Mouse (Mus musculus) embryo, embryonic 10 days (tissue): ENCODE measurements around the gene Zfp426.

Experiments
- DNase-seq: peaks from one replicate; pipeline ENCODE4 v3.0.0-alpha.2; 2015; ENCODE audit warnings: low spot score

Gene Zfp426

DNA sequence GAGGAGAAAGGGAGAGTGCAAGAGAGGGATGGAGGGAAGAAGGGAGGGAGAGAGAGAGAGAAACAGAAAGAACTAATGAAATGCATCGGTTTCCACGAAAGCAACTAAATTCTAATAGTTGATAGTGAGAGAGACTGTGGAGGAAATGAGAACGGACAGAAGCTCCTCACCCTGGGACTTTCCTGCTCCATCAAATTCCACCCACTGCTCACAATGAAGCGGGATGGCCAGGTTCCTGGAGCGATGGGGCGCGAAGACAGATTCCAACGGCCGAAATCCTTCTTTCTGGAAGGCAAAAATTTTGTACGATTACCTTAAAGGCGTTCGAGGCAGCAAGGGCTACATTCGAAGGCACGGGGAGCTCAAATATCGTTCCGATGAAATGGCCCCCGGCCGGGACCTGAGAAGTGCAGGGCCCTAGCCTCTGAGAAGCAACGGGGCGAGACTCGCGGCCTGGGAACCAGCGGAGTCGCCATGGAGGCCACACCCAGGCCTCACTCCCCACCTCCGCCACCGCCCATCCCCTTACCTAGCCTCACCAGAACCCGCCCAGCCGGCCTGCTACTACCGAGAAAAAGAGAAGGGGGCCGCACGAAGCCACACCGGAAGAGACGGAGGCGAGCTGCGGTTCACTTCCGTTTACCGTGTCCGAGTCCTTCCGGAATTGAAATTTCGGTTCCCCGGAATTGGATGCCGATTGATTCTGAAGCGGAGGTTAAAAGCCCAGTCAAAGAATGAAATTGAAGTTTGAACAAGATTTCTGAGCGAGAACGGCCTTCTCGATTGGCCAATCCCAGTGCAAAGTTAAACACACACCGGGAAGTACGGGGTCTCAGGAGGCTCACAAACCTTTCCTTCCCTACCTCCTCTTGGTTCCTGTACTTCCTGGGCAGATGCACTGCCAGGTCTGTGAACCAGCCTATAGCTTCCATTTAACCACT, 32.9 kb downstream of the Zfp426 start, which contains the start of gene Zfp26:
Gene Zfp26 (minus strand): TSS at position 786 of the 941 bp plus-strand sequence.
- peak; percentile 83 for DNase-seq

DNA sequence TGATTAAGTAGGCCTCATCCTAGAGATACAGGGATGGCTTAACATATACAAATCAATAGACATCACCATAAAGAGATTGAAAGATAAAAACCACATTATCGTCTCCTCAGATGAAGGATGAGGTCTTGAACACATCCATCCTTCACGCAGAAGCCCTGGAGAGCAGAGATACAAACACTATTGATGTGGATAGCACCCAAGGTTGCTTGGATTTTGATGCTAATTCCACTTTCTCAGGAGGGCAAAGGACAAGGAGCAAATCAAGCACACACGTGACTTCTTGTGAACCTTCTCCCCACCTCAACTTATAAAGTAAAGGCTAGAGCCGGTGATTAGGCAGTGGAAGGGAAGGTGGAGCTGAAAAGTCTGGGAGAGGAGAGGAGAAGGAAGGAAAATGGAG, 38.9 kb downstream of the Zfp426 start:
- no peak for DNase-seq

DNA sequence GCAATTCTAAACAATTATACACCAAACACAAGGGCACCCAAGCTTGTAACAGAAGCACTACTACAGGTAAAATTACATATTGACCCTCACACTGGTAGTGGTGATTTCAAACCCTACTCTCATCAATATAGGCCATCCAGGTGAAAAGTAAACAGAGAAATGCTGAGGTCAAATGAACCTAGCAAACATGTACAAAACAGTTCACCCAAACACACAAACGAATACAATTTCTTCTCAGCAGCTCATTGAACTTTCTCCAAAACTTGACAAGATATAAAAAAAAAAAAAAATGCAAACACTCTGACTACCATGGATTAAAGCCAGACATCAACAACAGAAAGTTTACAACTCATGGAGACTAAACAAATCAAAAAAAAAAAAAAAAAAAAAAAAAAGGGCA, 41.1 kb downstream of the Zfp426 start:
- no peak for DNase-seq

DNA sequence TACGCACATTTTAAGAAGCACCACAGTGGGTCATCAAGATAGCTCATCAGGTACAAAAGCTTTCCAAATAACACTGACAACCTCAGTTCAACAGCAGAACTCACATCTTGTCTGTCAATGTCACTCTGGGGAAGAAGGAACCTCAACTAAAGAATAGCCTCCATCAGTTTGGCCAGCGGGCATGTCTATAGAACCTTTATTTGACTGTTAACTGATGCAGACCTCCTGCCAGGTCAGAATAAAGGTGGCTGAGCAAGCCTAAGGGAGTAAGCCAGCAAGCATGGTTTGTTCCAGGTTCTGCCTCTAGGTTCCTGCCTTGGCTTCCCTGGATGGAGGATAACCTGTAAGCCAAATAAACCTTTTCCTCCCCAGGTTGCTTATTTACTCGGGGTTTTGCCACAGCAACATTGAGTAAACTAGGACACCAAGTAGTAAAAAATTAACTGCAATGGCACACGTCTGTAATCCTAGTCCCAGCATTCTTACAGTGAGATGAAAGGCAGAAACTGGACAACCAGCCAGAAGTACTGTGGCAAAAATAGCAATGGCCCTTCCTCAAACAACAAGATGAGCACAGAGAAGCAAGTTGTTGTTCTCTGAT, 49.3 kb downstream of the Zfp426 start:
- DNase-seq = no peak

DNA sequence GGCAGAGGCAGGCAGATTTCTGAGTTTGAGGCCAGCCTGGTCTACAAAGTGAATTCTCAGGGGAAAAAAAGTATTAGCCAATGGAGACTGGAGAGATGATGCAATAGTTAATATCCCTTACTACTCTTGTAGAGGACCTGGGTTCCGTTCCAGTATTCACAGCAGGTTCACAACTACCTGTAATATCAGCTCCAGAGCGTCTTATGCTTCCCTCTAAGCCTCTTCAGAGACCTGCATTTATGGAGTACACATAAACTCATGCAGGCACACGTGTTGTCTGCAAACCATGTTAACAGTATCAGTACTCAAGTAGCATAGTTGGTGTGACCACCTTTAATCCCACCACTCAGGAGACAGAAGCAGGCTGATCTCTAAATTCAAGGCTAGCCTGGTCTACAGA, 62.5 kb downstream of the Zfp426 start:
- no peak for DNase-seq
